Mouse (Mus musculus): ENCODE measurements at regions not wholly inside any gene's neighbourhood (a gene's known extent, or its start where the extent isn't known, plus 50 kb on each side); places are given as distances from the start of the nearest gene placed in this dataset.
A peak's percentile ranks its signal among the peaks of the same experiment; 100 is the strongest.

- no peak for DNase-seq (ENCODE audit: low read depth, low spot score)
Observed at GRCm38 (mm10) chr14:54185265-54185830, 68.6 kb downstream of the Dad1 start.

- no peak for DNase-seq (ENCODE audit: low read depth, low spot score)
Observed at GRCm38 (mm10) chr14:54183873-54184272, 70.0 kb downstream of the Dad1 start.

- DNase-seq (ENCODE audit: low read depth, low spot score), result peak; percentile 61
Observed at GRCm38 (mm10) chr14:54182838-54183237, 71.1 kb downstream of the Dad1 start.

- peak; percentile 57 for DNase-seq (ENCODE audit: low read depth, low spot score)
Observed at GRCm38 (mm10) chr14:54181306-54181705, 72.6 kb downstream of the Dad1 start.

GRCm38 (mm10) chr14:54180754-54181153 is 73.2 kb downstream of the Dad1 start:
- DNase-seq (ENCODE audit: low read depth, low spot score), result no peak

GRCm38 (mm10) chr14:54180271-54180670 is 73.6 kb downstream of the Dad1 start:
- DNase-seq (ENCODE audit: low read depth, low spot score), result no peak

GRCm38 (mm10) chr14:54178856-54179255 is 75.0 kb downstream of the Dad1 start:
- peak; percentile 70 for DNase-seq (ENCODE audit: low read depth, low spot score)

GRCm38 (mm10) chr14:54176469-54176868 is 77.4 kb downstream of the Dad1 start:
- DNase-seq (ENCODE audit: low read depth, low spot score), result peak; percentile 44

- peak; percentile 43 for DNase-seq (ENCODE audit: low read depth, low spot score)
Observed at GRCm38 (mm10) chr14:54175476-54175875, 78.4 kb downstream of the Dad1 start.

GRCm38 (mm10) chr14:54173316-54173715 is 80.6 kb downstream of the Dad1 start:
- DNase-seq (ENCODE audit: low read depth, low spot score), result no peak

GRCm38 (mm10) chr14:54169254-54169653 is 84.7 kb downstream of the Dad1 start:
- DNase-seq (ENCODE audit: low read depth, low spot score), result no peak

- peak; percentile 40 for DNase-seq (ENCODE audit: low read depth, low spot score)
Observed at GRCm38 (mm10) chr14:54168414-54168931, 85.4 kb downstream of the Dad1 start.

GRCm38 (mm10) chr14:54166057-54166456 is 87.8 kb downstream of the Dad1 start:
- no peak for DNase-seq (ENCODE audit: low read depth, low spot score)

GRCm38 (mm10) chr14:54164874-54165273 is 89.0 kb downstream of the Dad1 start:
- peak; percentile 1 for DNase-seq (ENCODE audit: low read depth, low spot score)

GRCm38 (mm10) chr14:54161916-54162315 is 92.0 kb downstream of the Dad1 start:
- DNase-seq (ENCODE audit: low read depth, low spot score), result peak; percentile 1

GRCm38 (mm10) chr14:54161206-54161605 is 92.7 kb downstream of the Dad1 start:
- peak; percentile 2 for DNase-seq (ENCODE audit: low read depth, low spot score)

- DNase-seq (ENCODE audit: low read depth, low spot score), result no peak
Observed at GRCm38 (mm10) chr14:54159816-54160215, 94.1 kb downstream of the Dad1 start.

- DNase-seq (ENCODE audit: low read depth, low spot score), result no peak
Observed at GRCm38 (mm10) chr14:54158214-54158965, 95.5 kb downstream of the Dad1 start.

GRCm38 (mm10) chr14:54156536-54156935 is 97.4 kb downstream of the Dad1 start:
- no peak for DNase-seq (ENCODE audit: low read depth, low spot score)

GRCm38 (mm10) chr14:54152485-54153235 is 101.2 kb downstream of the Dad1 start:
- no peak for DNase-seq (ENCODE audit: low read depth, low spot score)

GRCm38 (mm10) chr14:54151921-54152320 is 102.0 kb downstream of the Dad1 start:
- no peak for DNase-seq (ENCODE audit: low read depth, low spot score)

GRCm38 (mm10) chr14:54151272-54151671 is 102.6 kb downstream of the Dad1 start:
- DNase-seq (ENCODE audit: low read depth, low spot score), result no peak

Data from CD4-positive helper T cell, adult 2 months (primary cell).